Mouse (Mus musculus): Measurements from ENCODE around the gene Ndufaf7. TPM values are rescaled to one million over a fixed set of nuclear protein-coding genes. Genes with fewer than 3 reads are reported as not detected.

The Ndufaf7 gene
- polyA plus RNA-seq, 1 experiment: 64.2 TPM

GRCm38 (mm10) chr17:78992303-78993027 is 55.5 kb downstream of the Ndufaf7 start:
- no peaks in the 10 kb centered on the region for H3K9me3 ChIP-seq (replicated peaks; ENCODE audit: control insufficient read depth, insufficient read depth, low read length, poor library complexity, severe bottlenecking)
- H3K36me3 ChIP-seq (ENCODE audit: control insufficient read depth, insufficient read depth, low read length, poor library complexity, severe bottlenecking): no peaks in the 10 kb centered on the region
- no peak overlapping the region for H3K9ac ChIP-seq (ENCODE audit: low read depth, poor library complexity, severe bottlenecking)

GRCm38 (mm10) chr17:78993670-78994069 is 56.7 kb downstream of the Ndufaf7 start:
- H3K4me3 ChIP-seq (ENCODE audit: low read depth, low read length): no peak overlapping the region
- TF ChIP-seq CTCF (IDR thresholded peaks at IDR 0.05; ENCODE audit: low read depth, low read length) (no peak), EP300 (IDR thresholded peaks at IDR 0.05; ENCODE audit: insufficient read depth, low read depth, low read length) (no peak), POLR2A (IDR thresholded peaks at IDR 0.05; ENCODE audit: insufficient read depth, low read length) (no peak)
- H3K36me3 ChIP-seq (ENCODE audit: control insufficient read depth, insufficient read depth, low read length, poor library complexity, severe bottlenecking): no peaks in the 10 kb centered on the region
- H3K9me3 ChIP-seq (replicated peaks; ENCODE audit: control insufficient read depth, insufficient read depth, low read length, poor library complexity, severe bottlenecking): no peaks in the 10 kb centered on the region
- H3K27me3 ChIP-seq (ENCODE audit: control insufficient read depth, insufficient read depth, low read length, poor library complexity, severe bottlenecking): no peaks in the 10 kb centered on the region
- H3K4me1 ChIP-seq (ENCODE audit: control insufficient read depth, insufficient read depth, low read length): peaks cover 2% of the 10 kb centered on the region
- H3K27ac ChIP-seq (ENCODE audit: insufficient read depth, low read length): no peak overlapping the region
- no peak overlapping the region for H3K9ac ChIP-seq (ENCODE audit: low read depth, poor library complexity, severe bottlenecking)

More at GRCm38 (mm10) chr17:78992303-78993027, 55.5 kb downstream of the Ndufaf7 start:
- Histone ChIP-seq H3K4me3 (ENCODE audit: low read depth, low read length) (no peak overlapping the region), H3K4me1 (ENCODE audit: control insufficient read depth, insufficient read depth, low read length) (peaks cover 2% of the 10 kb centered on the region), H3K27me3 (ENCODE audit: control insufficient read depth, insufficient read depth, low read length, poor library complexity, severe bottlenecking) (no peaks in the 10 kb centered on the region), H3K27ac (ENCODE audit: insufficient read depth, low read length) (no peak overlapping the region)
- TF ChIP-seq EP300 (IDR thresholded peaks at IDR 0.05; ENCODE audit: insufficient read depth, low read depth, low read length) (no peak), POLR2A (IDR thresholded peaks at IDR 0.05; ENCODE audit: insufficient read depth, low read length) (no peak), CTCF (IDR thresholded peaks at IDR 0.05; ENCODE audit: low read depth, low read length) (no peak)

DNA sequence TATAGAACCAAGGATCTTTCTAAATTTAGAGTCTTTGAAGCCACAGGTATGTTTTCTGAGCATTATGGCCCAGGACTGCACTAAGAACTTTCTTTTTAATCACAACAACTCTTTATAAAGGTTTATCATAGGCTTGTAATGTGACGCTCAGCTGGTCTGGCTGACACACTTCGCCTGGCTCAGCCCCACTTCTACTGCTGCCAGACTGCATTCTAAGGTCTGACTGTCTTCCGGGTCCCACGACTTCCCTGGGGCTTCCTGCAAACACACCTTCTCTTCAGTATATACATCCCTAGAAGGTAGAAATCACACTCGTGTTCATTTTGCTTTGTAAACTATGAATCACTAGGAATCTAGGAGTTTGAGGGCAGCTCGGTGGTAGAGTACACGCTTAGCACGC is 57.4 kb downstream of the Ndufaf7 start:
- Histone ChIP-seq H3K9me3 (replicated peaks; ENCODE audit: control insufficient read depth, insufficient read depth, low read length, poor library complexity, severe bottlenecking) (no peaks in the 10 kb centered on the region), H3K36me3 (ENCODE audit: control insufficient read depth, insufficient read depth, low read length, poor library complexity, severe bottlenecking) (no peaks in the 10 kb centered on the region), H3K27ac (ENCODE audit: insufficient read depth, low read length) (no peak overlapping the region), H3K4me3 (ENCODE audit: low read depth, low read length) (no peak overlapping the region), H3K27me3 (ENCODE audit: control insufficient read depth, insufficient read depth, low read length, poor library complexity, severe bottlenecking) (no peaks in the 10 kb centered on the region), H3K9ac (ENCODE audit: low read depth, poor library complexity, severe bottlenecking) (no peak overlapping the region), H3K4me1 (ENCODE audit: control insufficient read depth, insufficient read depth, low read length) (peaks cover 2% of the 10 kb centered on the region)
- no peak for TF ChIP-seq CTCF (IDR thresholded peaks at IDR 0.05; ENCODE audit: low read depth, low read length)
- TF ChIP-seq POLR2A (IDR thresholded peaks at IDR 0.05; ENCODE audit: insufficient read depth, low read length): no peak
- TF ChIP-seq EP300 (IDR thresholded peaks at IDR 0.05; ENCODE audit: insufficient read depth, low read depth, low read length): no peak

DNA sequence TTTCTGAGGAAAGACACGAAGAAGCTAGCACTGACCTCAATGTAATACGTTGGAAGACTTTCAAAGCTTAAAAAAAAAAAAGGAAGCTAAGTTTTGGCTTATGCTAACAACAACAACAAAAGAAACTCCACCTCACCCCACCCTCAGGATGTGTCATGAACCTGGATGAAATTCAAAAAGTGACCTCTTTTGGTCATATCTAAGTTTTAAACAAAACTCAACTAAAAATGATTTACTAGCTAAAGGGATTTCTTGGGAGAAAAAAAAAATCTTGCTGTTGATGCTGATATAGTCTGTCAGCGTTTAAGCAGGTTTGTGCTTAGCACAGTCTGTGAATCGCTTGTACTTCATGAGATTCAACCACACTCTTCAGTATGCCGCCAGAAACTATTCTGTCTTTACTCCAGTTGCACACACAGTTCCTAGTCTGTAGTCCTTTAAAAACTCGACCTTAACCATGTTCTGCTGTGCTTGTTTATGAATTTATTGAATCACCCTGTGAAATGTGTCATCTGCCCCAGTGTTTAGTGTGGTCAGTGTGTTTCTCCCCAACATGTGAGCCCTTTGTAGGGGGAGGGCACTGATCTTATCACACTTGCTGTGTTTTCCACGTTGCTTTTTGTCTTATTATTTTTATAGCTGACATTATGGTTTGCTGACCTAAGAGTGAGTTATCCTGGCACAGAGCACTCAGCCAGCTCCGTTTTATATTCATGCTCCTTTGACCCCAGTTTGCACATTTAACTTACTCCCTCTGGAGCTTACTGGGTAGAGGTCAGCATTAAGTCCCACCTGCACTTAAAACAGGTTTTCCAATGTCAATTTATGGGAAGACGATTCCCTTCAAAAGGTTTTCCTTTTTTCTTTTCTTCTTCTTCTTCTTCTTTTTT is 58.2 kb downstream of the Ndufaf7 start:
- H3K4me3 ChIP-seq (ENCODE audit: low read depth, low read length): no peak overlapping the region
- TF ChIP-seq EP300 (IDR thresholded peaks at IDR 0.05; ENCODE audit: insufficient read depth, low read depth, low read length): no peak
- no peak for TF ChIP-seq CTCF (IDR thresholded peaks at IDR 0.05; ENCODE audit: low read depth, low read length)
- no peak for TF ChIP-seq POLR2A (IDR thresholded peaks at IDR 0.05; ENCODE audit: insufficient read depth, low read length)
- no peaks in the 10 kb centered on the region for H3K36me3 ChIP-seq (ENCODE audit: control insufficient read depth, insufficient read depth, low read length, poor library complexity, severe bottlenecking)
- no peak overlapping the region for H3K27ac ChIP-seq (ENCODE audit: insufficient read depth, low read length)
- H3K27me3 ChIP-seq (ENCODE audit: control insufficient read depth, insufficient read depth, low read length, poor library complexity, severe bottlenecking): no peaks in the 10 kb centered on the region
- H3K4me1 ChIP-seq (ENCODE audit: control insufficient read depth, insufficient read depth, low read length): peaks cover 2% of the 10 kb centered on the region
- no peak overlapping the region for H3K9ac ChIP-seq (ENCODE audit: low read depth, poor library complexity, severe bottlenecking)
- no peaks in the 10 kb centered on the region for H3K9me3 ChIP-seq (replicated peaks; ENCODE audit: control insufficient read depth, insufficient read depth, low read length, poor library complexity, severe bottlenecking)

Other genes starting within 250 kb of the Ndufaf7 start
- gene Strn, start 199.9 kb upstream of the Ndufaf7 start, polyA plus RNA-seq (2011; ENCODE audit: insufficient read depth, insufficient read length, low read depth, missing spikeins): 18.4 and 18.7 TPM in 2 replicates
- gene Heatr5b, start 101.8 kb upstream of the Ndufaf7 start, polyA plus RNA-seq (2011; ENCODE audit: insufficient read depth, insufficient read length, low read depth, missing spikeins): 28.4 and 29.4 TPM in 2 replicates
- gene Gpatch11, start 101.6 kb upstream of the Ndufaf7 start, polyA plus RNA-seq (2011; ENCODE audit: insufficient read depth, insufficient read length, low read depth, missing spikeins): 38.5 and 38.7 TPM in 2 replicates
- gene Eif2ak2, start 54.6 kb upstream of the Ndufaf7 start, polyA plus RNA-seq (2011; ENCODE audit: insufficient read depth, insufficient read length, low read depth, missing spikeins): 21.0 and 22.4 TPM in 2 replicates
- 6.8 and 7.8 TPM in 2 replicates for gene Sult6b1, start 30.1 kb upstream of the Ndufaf7 start, polyA plus RNA-seq (2011; ENCODE audit: insufficient read depth, insufficient read length, low read depth, missing spikeins)
- gene Cebpzos, start 20.6 kb upstream of the Ndufaf7 start, polyA plus RNA-seq (2011; ENCODE audit: insufficient read depth, insufficient read length, low read depth, missing spikeins): 100 and 101 TPM in 2 replicates
- gene Cebpz, start 70 bp upstream of the Ndufaf7 start, polyA plus RNA-seq (2011; ENCODE audit: insufficient read depth, insufficient read length, low read depth, missing spikeins): 120 and 124 TPM in 2 replicates
- gene Prkd3, start 83.7 kb downstream of the Ndufaf7 start, polyA plus RNA-seq (2011; ENCODE audit: insufficient read depth, insufficient read length, low read depth, missing spikeins): 36.1 and 37.5 TPM in 2 replicates
- 2.2 and 3.0 TPM in 2 replicates for gene Qpct, start 114.8 kb downstream of the Ndufaf7 start, polyA plus RNA-seq (2011; ENCODE audit: insufficient read depth, insufficient read length, low read depth, missing spikeins)

Data from ES-Bruce4 (cell line).